ENCODE assay signal across 8 mouse cellular contexts in genomic region chr2:128152845-128153550, GRCm38 (mm10). TPM values are rescaled to one million over a fixed set of nuclear protein-coding genes. Genes with fewer than 3 reads are reported as not detected.
DNase-seq lines count a peak whose midpoint lies in the region; ATAC-seq and TF ChIP-seq lines count a peak whose summit lies in the region.
"Had no signal": no experiment of that assay in that cellular context is flagged by ENCODE, and none has a peak within 500 bp of the region (broad histone marks: within the 10 kb centered on the region; RNA-seq: fewer than 3 reads in every experiment).

No protein-coding gene starts in this region.

- H3K36me3 ChIP-seq in midbrain, embryonic 14.5 days (ENCODE audit: control insufficient read depth, insufficient read depth, low read length) = no peaks in the 10 kb centered on the region; the same call in 1 of the 2 replicates
- H3K36me3 ChIP-seq in midbrain, postnatal 0 days (ENCODE audit: insufficient read depth, low read length) = no peaks in the 10 kb centered on the region
- H3K36me3 ChIP-seq: midbrain, embryonic 15.5 days had no signal

- no peaks in the 10 kb centered on the region for H3K9me3 ChIP-seq in midbrain, embryonic 14.5 days (ENCODE audit: control insufficient read depth, low read length)
- no peaks in the 10 kb centered on the region for H3K9me3 ChIP-seq in midbrain, postnatal 0 days (ENCODE audit: low read length)
- H3K9me3 ChIP-seq: midbrain, embryonic 15.5 days had no signal

- no peak for DNase-seq in midbrain, embryonic 14.5 days
- DNase-seq in midbrain, postnatal 0 days (ENCODE audit: low spot score) = no peak
- DNase-seq in Patski (ENCODE audit: low read depth, low spot score) = no peak
- DNase-seq in thymus, postnatal 36 days = peak; percentile 71 to 88
- DNase-seq in left cerebral cortex, postnatal 10 days (ENCODE audit: extremely low spot score in 1 of 2, low spot score in 2 of 2) = no peak
- no peak for DNase-seq in gastrocnemius, postnatal 14 days

- 0 out of 2 replicates have a peak overlapping the region, but pooled peaks have one; percentile 28 for H3K27ac ChIP-seq in midbrain, embryonic 14.5 days (replicated peaks; ENCODE audit: low read depth, low read length)
- H3K27ac ChIP-seq in midbrain, postnatal 0 days (ENCODE audit: low read depth, low read length) = no peak overlapping the region
- H3K27ac ChIP-seq: midbrain, embryonic 15.5 days had no signal

- ATAC-seq in midbrain, embryonic 14.5 days (ENCODE audit: low FRiP score, low TSS enrichment) = no peak
- ATAC-seq in midbrain, postnatal 0 days (ENCODE audit: low FRiP score) = no peak
- ATAC-seq in Patski = peak; percentile 29
- peak; percentile 40 for ATAC-seq in megakaryocyte, adult 5-6 weeks (ENCODE audit: poor library complexity, severe bottlenecking)

- POLR2A ChIA-PET in Patski (lab: Charles Lee) = no interaction called here

- TF ChIP-seq CTCF in midbrain, postnatal 0 days (IDR thresholded peaks at IDR 0.05) = no peak
- TF ChIP-seq CTCF in Patski (IDR thresholded peaks at IDR 0.05) = no peak

- H3K4me2 ChIP-seq in midbrain, embryonic 14.5 days (ENCODE audit: low read length) = no peak overlapping the region
- no peak overlapping the region for H3K4me2 ChIP-seq in midbrain, postnatal 0 days (ENCODE audit: low read depth, low read length, poor library complexity, severe bottlenecking)
- H3K4me2 ChIP-seq: midbrain, embryonic 15.5 days had no signal

- 90% methylated on average over 16 of the region's 16 CpGs for WGBS in midbrain, embryonic 14.5 days
- 79% methylated on average over 16 of the region's 16 CpGs for WGBS in midbrain, postnatal 0 days

- peaks cover 8% of the 10 kb centered on the region; the same call in 1 of the 2 replicates for H3K4me1 ChIP-seq in midbrain, embryonic 14.5 days (ENCODE audit: control insufficient read depth, insufficient read depth, low read length)
- H3K4me1 ChIP-seq in midbrain, postnatal 0 days (ENCODE audit: insufficient read depth, low read length) = no peaks in the 10 kb centered on the region; the same call in 1 of the 2 replicates

- no peak overlapping the region for H3K9ac ChIP-seq in midbrain, embryonic 14.5 days (replicated peaks; ENCODE audit: low read length)
- no peak overlapping the region for H3K9ac ChIP-seq in midbrain, postnatal 0 days (replicated peaks; ENCODE audit: low read length, poor library complexity, severe bottlenecking)
- H3K9ac ChIP-seq: midbrain, embryonic 15.5 days had no signal

- no peak overlapping the region for H3K4me3 ChIP-seq in midbrain, embryonic 14.5 days (replicated peaks; ENCODE audit: low read depth, low read length)
- no peak overlapping the region for H3K4me3 ChIP-seq in midbrain, postnatal 0 days (ENCODE audit: low read depth, low read length)
- H3K4me3 ChIP-seq: midbrain, embryonic 15.5 days had no signal

- in situ Hi-C loops in Patski (cut with MboI; ENCODE audit: low pct_unique_long_range_greater_than_20kb) = no loop called here

- no peaks in the 10 kb centered on the region for H3K27me3 ChIP-seq in midbrain, embryonic 14.5 days (ENCODE audit: control insufficient read depth, insufficient read depth, low read length)
- H3K27me3 ChIP-seq in midbrain, postnatal 0 days (ENCODE audit: insufficient read depth, low read length) = no peaks in the 10 kb centered on the region
- H3K27me3 ChIP-seq in Patski = no peaks in the 10 kb centered on the region
- H3K27me3 ChIP-seq: midbrain, embryonic 15.5 days had no signal

- CTCF ChIA-PET in Patski (lab: Charles Lee) = no interaction called here

- intact Hi-C loops in left cerebral cortex, postnatal 10 days (cut with DNase I) = no loop called here
- intact Hi-C loops in gastrocnemius, postnatal 14 days (cut with DNase I; ENCODE audit: low total_unique reads) = no loop called here

RNA-seq across cellular contexts. Expression of gene Bcl2l11, which starts 27.2 kb away (rescaled TPM):
- polyA plus RNA-seq in midbrain, embryonic 14.5 days (2014; fragmentation: Nextera tagmentation; extraction: Ambion mirVana) = 8.7 and 13.3 TPM in 2 replicates
- total RNA-seq in midbrain, postnatal 0 days (2014; rRNA removed) = 6.5 and 13.1 TPM in 2 replicates
- 3.7 and 5.1 TPM in 2 replicates for polyA plus RNA-seq in midbrain, postnatal 0 days (2015; fragmentation: Nextera tagmentation; extraction: Ambion mirVana)
- polyA plus RNA-seq in Patski (2021) = 16.3 TPM
- 16.8 and 21.2 TPM in 2 replicates for total RNA-seq in megakaryocyte, adult 5-6 weeks (2015)
- total RNA-seq in megakaryocyte, adult 5-6 weeks (2017) = 15.1 and 20.4 TPM in 2 replicates
- total RNA-seq in left cerebral cortex, postnatal 10 days (2021) = 10 to 100 TPM in 1 of 2 experiments, 1 to 10 TPM in 1; 9.5 to 10.7 TPM
- total RNA-seq in gastrocnemius, postnatal 14 days (2021) = 1 to 10 TPM; 4.9 to 6.1 TPM

Comparison
In these comparisons a context has a peak if more than half of its experiments do, and no peak if none do; other contexts are left out.
1. ATAC-seq: peak in Patski (single experiment) and megakaryocyte, adult 5-6 weeks (single experiment); none in midbrain, embryonic 14.5 days (single experiment) and midbrain, postnatal 0 days (single experiment).
2. DNase-seq: peak in thymus, postnatal 36 days (2 of 2); none in midbrain, embryonic 14.5 days (single experiment), midbrain, postnatal 0 days (single experiment), Patski (single experiment), left cerebral cortex, postnatal 10 days (0 of 2) and gastrocnemius, postnatal 14 days (single experiment).